Mouse (Mus musculus) mouse trophoblast stem cell (cell line): ENCODE measurements at regions not wholly inside any gene's neighbourhood (a gene's known extent, or its start where the extent isn't known, plus 50 kb on each side); places are given as distances from the start of the nearest gene placed in this dataset.
"Not testable (repeated sequence)": the region's sequence is repeated elsewhere in the genome, so short reads cannot be mapped to it uniquely, and the experiment has no call there.

ENCODE experiments used
- in situ Hi-C, 2 experiments: fragments of 300-500 bp; cut with MseI, MboI; formaldehyde crosslinking; loops; 2 replicates in 1 of 2; 3 replicates in 1 of 2; pipeline ENCODE4 v1.15.1; 2025

DNA sequence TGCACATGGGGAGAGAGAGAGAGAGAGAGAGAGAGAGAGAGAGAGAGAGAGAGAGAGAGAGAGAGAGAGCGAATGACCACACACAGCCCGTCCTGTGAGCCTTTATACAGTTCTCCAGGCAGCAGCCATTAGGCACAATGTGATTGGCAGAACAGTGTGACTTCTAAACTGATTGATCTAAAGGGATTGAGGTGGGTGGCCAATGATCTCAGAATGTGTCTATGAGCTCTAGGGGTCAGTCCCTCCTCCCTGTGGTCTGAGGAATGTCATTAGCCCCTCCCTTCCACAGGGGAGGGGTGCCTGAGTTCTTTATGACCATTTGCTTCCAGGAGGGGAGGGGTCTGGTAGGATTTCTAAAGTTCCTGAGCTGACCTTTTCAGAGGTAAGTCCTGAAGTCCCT lies 62.1 kb downstream of the Duxbl3 start:
- in situ Hi-C loops, result not testable (repeated sequence)

- in situ Hi-C loops, result no loop called here
Observed at GRCm38 (mm10) chr14:26320736-26321135, 63.0 kb downstream of the Duxbl3 start.

- in situ Hi-C loops, result no loop called here
Observed at GRCm38 (mm10) chr14:26328562-26328961, 70.8 kb downstream of the Duxbl3 start.

GRCm38 (mm10) chr14:26341111-26341510 lies 83.3 kb downstream of the Duxbl3 start:
- in situ Hi-C loops, result no loop called here

DNA sequence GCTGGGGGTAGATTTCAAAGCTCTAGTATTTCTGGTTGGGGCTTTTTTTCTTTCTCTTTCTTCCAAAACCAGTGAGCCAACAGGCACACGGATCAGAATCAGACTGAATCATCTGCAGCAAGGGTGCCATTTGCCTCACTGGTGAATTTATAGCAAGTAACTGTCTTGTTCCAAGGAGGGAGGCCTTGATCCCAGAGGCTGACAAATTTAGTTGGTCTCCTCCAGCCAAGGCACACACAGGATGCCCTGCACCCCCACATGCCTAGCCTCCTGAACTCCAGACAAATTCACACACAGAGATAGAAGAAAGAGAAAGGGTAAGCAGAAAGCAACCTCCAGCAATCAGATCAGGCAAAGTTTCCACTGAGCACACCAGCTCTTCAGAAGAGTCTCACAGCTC lies 87.5 kb downstream of the Duxbl3 start:
- in situ Hi-C loops, result no loop called here

DNA sequence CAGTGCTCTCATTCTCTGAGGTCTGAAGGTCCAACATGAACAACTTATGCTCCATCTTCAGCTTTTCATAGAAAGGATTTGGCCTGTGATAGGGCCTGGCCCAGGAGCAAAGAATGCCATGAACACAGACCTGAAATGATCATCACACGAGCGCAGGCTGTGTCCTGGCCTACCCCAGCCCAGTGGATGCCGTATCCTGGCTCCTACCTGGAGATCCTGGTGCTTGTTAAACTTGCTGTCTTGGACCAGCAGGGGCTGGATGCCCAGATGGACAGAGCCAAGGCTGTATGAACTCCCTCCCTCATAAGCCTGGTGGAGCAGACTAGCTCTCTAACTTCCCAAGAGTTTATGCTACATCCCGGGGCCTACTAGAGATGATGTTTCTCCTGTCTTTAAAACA lies 89.5 kb downstream of the Duxbl3 start:
- in situ Hi-C loops, result no loop called here

GRCm38 (mm10) chr14:26352927-26353326 lies 95.2 kb downstream of the Duxbl3 start:
- in situ Hi-C loops, result no loop called here

DNA sequence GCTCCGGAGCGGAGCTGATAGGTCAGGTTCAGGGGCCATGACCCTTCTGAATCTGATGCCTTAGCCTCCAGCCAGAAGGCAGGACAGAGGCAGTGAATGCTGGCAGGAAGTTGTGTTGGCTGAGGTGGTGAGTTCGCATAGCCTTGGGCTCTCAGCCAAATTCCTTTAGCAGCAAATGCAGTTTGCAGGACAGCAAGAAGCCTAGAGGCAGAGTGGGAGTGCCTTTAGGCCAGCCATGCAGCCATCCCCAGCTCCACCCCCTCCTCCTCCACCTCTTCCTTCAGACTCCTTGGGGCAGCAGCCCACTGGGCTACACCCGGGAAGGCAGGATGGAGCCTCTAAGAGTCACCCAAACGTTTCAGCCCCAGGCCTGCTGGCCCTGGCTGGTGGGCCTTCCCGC lies 99.5 kb downstream of the Duxbl3 start:
- in situ Hi-C loops, result no loop called here

DNA sequence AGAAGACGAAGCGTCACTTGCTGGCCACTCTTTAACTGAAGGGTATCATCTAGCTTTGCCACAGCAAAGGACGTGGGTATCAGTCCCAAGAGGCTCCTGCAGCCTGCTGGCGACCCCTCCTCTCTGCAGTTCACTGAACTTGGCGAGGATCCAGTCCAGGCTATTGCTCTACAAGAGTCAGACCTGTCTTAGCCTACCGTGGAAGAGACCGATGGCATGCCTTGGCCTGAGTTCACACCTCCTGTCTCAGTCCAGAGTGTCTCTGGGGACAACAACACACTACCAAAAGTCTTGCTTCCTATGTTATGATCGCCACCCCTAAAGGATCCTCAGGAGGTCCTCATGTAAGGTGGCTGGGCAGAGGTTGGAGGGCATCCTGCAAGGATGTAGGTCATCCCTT lies 100.2 kb downstream of the Duxbl3 start:
- in situ Hi-C loops, result no loop called here

- in situ Hi-C loops, result loop anchor here (5.0 kb wide), 1 partner anchor 1903 kb away; no protein-coding TSS in a partner anchor
Observed at GRCm38 (mm10) chr14:26360071-26360470, 102.3 kb downstream of the Duxbl3 start.

GRCm38 (mm10) chr14:26361206-26361605 lies 103.4 kb downstream of the Duxbl3 start:
- in situ Hi-C loops, result loop anchor here (5.0 kb wide), 1 partner anchor 1904 kb away; no protein-coding TSS in a partner anchor
